Mouse (Mus musculus) hindbrain, embryonic 14.5 days (tissue): ENCODE data around the gene Palb2. TPM values are rescaled to one million over a fixed set of nuclear protein-coding genes. Genes with fewer than 3 reads are reported as not detected.

Source experiments
- ATAC-seq: fragments of 200-750 bp; cut with Nextera tagmentation; 2 replicates; pipeline ENCODE4 v1.8.0; 2017; ENCODE audit warnings: moderate number of reproducible peaks, mild to moderate bottlenecking, moderate TSS enrichment, moderate library complexity; ENCODE audit not compliant: low FRiP score
- DNase-seq: peaks from one replicate; pipeline ENCODE4 v3.0.0-alpha.2; 2015; ENCODE audit warnings: low spot score
- H3K27ac ChIP-seq: fragments of 300-500 bp; sonication (generic); 2 replicates; pipeline ENCODE4 v1.5.1; 2014; ENCODE audit warnings: mild to moderate bottlenecking, moderate library complexity
- H3K27me3 ChIP-seq: fragments of 300-500 bp; sonication (generic); 2 replicates; pipeline ENCODE4 v1.6.1; 2014; ENCODE audit warnings: mild to moderate bottlenecking, low read length, mixed read lengths; ENCODE audit not compliant: control insufficient read depth, insufficient read depth
- H3K36me3 ChIP-seq: fragments of 300-500 bp; sonication (generic); replicated peaks from 2 replicates; pipeline ENCODE4 v1.6.1; 2014; ENCODE audit not compliant: control insufficient read depth, insufficient read depth
- H3K4me1 ChIP-seq: fragments of 300-500 bp; sonication (generic); replicated peaks from 2 replicates; pipeline ENCODE4 v1.6.1; 2014; ENCODE audit warnings: antibody characterized with exemption, low read length, mixed read lengths; ENCODE audit not compliant: control insufficient read depth, insufficient read depth
- H3K4me2 ChIP-seq: fragments of 300-500 bp; sonication (generic); replicated peaks from 2 replicates; pipeline ENCODE4 v1.6.1; 2014; ENCODE audit warnings: mild to moderate bottlenecking, moderate library complexity
- H3K4me3 ChIP-seq: fragments of 300-500 bp; sonication (generic); replicated peaks from 2 replicates; pipeline ENCODE4 v1.5.1; 2014; ENCODE audit warnings: mild to moderate bottlenecking, low read length
- H3K9ac ChIP-seq: fragments of 300-500 bp; sonication (generic); 2 replicates; pipeline ENCODE4 v1.6.1; 2014
- H3K9me3 ChIP-seq: fragments of 300-500 bp; sonication (generic); 2 replicates; pipeline ENCODE4 v1.6.1; 2016; ENCODE audit warnings: low read length; ENCODE audit not compliant: control insufficient read depth
- WGBS: fragments of 180-500 bp; shearing (Covaris S2); extraction: QIAGEN DNeasy Blood & Tissue Kit; methylation state at CpG from one replicate; pipeline ENCODE4 v1.1.7; 2014; 5-methylcytosine and 5-hydroxymethylcytosine counted together
- polyA plus RNA-seq: library from polyadenylated mRNA; unstranded; fragments of >200 nt; fragmentation: Nextera tagmentation; extraction: Ambion mirVana; gene quantifications from 2 replicates; pipeline ENCODE4 v1.2.1, GENCODE M21; 2014

Gene Palb2
- polyA plus RNA-seq, result 5.1 and 5.3 TPM in 2 replicates

GRCm38 (mm10) chr7:122132497-122133337 lies at the start of gene Palb2, which contains the start of gene Dctn5:
Gene Palb2, minus strand, starts transcription at chr7:122132985.
Gene Dctn5, plus strand, starts transcription at chr7:122133041.
- WGBS, result 0% methylated on average over 54 of the region's 54 CpGs
- peak within 1 kb of the TSS; percentile 85 for H3K4me2 ChIP-seq
- H3K36me3 ChIP-seq, result peaks cover 43% of the 10 kb centered on the region
- no peaks in the 10 kb centered on the region for H3K9me3 ChIP-seq
- ATAC-seq (peak; percentile 96), DNase-seq (peak; percentile 99)
- H3K4me3 ChIP-seq, result peak within 1 kb of the TSS; percentile 73
- peaks cover 6% of the 10 kb centered on the region for H3K4me1 ChIP-seq
- peak within 1 kb of the TSS; percentile 53; the same call in 1 of the 2 replicates for H3K27ac ChIP-seq
- peak within 1 kb of the TSS; percentile 87 for H3K9ac ChIP-seq
- no peaks in the 10 kb centered on the region for H3K27me3 ChIP-seq

GRCm38 (mm10) chr7:122180720-122181119 lies 47.9 kb upstream of the Palb2 start:
- H3K36me3 ChIP-seq, result no peaks in the 10 kb centered on the region
- no peaks in the 10 kb centered on the region for H3K4me1 ChIP-seq
- H3K4me2 ChIP-seq, result no peak overlapping the region
- no peak overlapping the region for H3K27ac ChIP-seq
- 92% methylated on average over 7 of the region's 7 CpGs for WGBS
- DNase-seq (no peak), ATAC-seq (no peak)
- no peaks in the 10 kb centered on the region for H3K9me3 ChIP-seq
- H3K9ac ChIP-seq, result no peak overlapping the region
- no peak overlapping the region for H3K4me3 ChIP-seq
- H3K27me3 ChIP-seq, result no peaks in the 10 kb centered on the region

GRCm38 (mm10) chr7:122171613-122172012 lies 38.8 kb upstream of the Palb2 start:
- Histone ChIP-seq H3K36me3 (peaks cover 7% of the 10 kb centered on the region; the same call in 1 of the 2 replicates), H3K4me1 (no peaks in the 10 kb centered on the region), H3K9me3 (no peaks in the 10 kb centered on the region), H3K9ac (no peak overlapping the region), H3K4me2 (no peak overlapping the region), H3K4me3 (no peak overlapping the region), H3K27ac (no peak overlapping the region), H3K27me3 (no peaks in the 10 kb centered on the region)
- ATAC-seq (no peak), DNase-seq (no peak)
- WGBS, result 78% methylated on average over 10 of the region's 10 CpGs

- no peak overlapping the region for H3K9ac ChIP-seq
- H3K9me3 ChIP-seq, result no peaks in the 10 kb centered on the region
- ATAC-seq (no peak), DNase-seq (no peak)
- WGBS, result 80% methylated on average over 6 of the region's 6 CpGs
- H3K4me1 ChIP-seq, result no peaks in the 10 kb centered on the region
- H3K4me2 ChIP-seq, result no peak overlapping the region
- H3K4me3 ChIP-seq, result no peak overlapping the region
- peaks cover 7% of the 10 kb centered on the region; the same call in 1 of the 2 replicates for H3K36me3 ChIP-seq
- H3K27ac ChIP-seq, result no peak overlapping the region
- H3K27me3 ChIP-seq, result no peaks in the 10 kb centered on the region
Observed at GRCm38 (mm10) chr7:122170705-122171104, 37.9 kb upstream of the Palb2 start.

GRCm38 (mm10) chr7:122167203-122167602 lies 34.4 kb upstream of the Palb2 start:
- Histone ChIP-seq H3K9me3 (no peaks in the 10 kb centered on the region), H3K4me1 (no peaks in the 10 kb centered on the region), H3K4me3 (no peak overlapping the region), H3K4me2 (no peak overlapping the region), H3K27ac (no peak overlapping the region), H3K27me3 (no peaks in the 10 kb centered on the region), H3K9ac (no peak overlapping the region), H3K36me3 (peaks cover 20% of the 10 kb centered on the region)
- 95% methylated on average over 7 of the region's 7 CpGs for WGBS
- DNase-seq, result no peak
- ATAC-seq, result no peak

- Histone ChIP-seq H3K9ac (no peak overlapping the region), H3K27ac (no peak overlapping the region), H3K9me3 (no peaks in the 10 kb centered on the region), H3K4me2 (no peak overlapping the region), H3K36me3 (peaks cover 23% of the 10 kb centered on the region), H3K27me3 (no peaks in the 10 kb centered on the region), H3K4me1 (peaks cover 7% of the 10 kb centered on the region), H3K4me3 (no peak overlapping the region)
- ATAC-seq (no peak), DNase-seq (no peak)
- WGBS, result 91% methylated on average over 7 of the region's 8 CpGs
Observed at GRCm38 (mm10) chr7:122163766-122164165, 31.0 kb upstream of the Palb2 start.

GRCm38 (mm10) chr7:122160037-122160436 lies 27.3 kb upstream of the Palb2 start:
- no peak for DNase-seq
- Histone ChIP-seq H3K4me2 (peak overlapping the region; percentile 96), H3K36me3 (peaks cover 16% of the 10 kb centered on the region), H3K9me3 (no peaks in the 10 kb centered on the region), H3K27ac (no peak overlapping the region), H3K4me1 (peaks cover 15% of the 10 kb centered on the region), H3K9ac (peak overlapping the region; percentile 76; the same call in 1 of the 2 replicates), H3K4me3 (peak overlapping the region; percentile 69), H3K27me3 (no peaks in the 10 kb centered on the region)
- ATAC-seq, result no peak
- under 1% methylated on average over 12 of the region's 12 CpGs for WGBS

GRCm38 (mm10) chr7:122158915-122159902 lies 26.4 kb upstream of the Palb2 start, which contains the start of gene Plk1:
Gene Plk1, plus strand, starts transcription at chr7:122159439.
- H3K9me3 ChIP-seq, result no peaks in the 10 kb centered on the region
- H3K36me3 ChIP-seq, result peaks cover 11% of the 10 kb centered on the region
- WGBS, result under 1% methylated on average over 63 of the region's 63 CpGs
- peaks cover 15% of the 10 kb centered on the region for H3K4me1 ChIP-seq
- peak within 1 kb of the TSS; percentile 57 for H3K27ac ChIP-seq
- no peaks in the 10 kb centered on the region for H3K27me3 ChIP-seq
- peak within 1 kb of the TSS; percentile 96 for H3K4me2 ChIP-seq
- ATAC-seq (peak; percentile 92), DNase-seq (peak; percentile 90)
- H3K4me3 ChIP-seq, result peak within 1 kb of the TSS; percentile 69
- peak within 1 kb of the TSS; percentile 76 for H3K9ac ChIP-seq

- Histone ChIP-seq H3K27me3 (no peaks in the 10 kb centered on the region), H3K4me2 (peak overlapping the region; percentile 96), H3K4me3 (peak overlapping the region; percentile 69), H3K27ac (peak overlapping the region; percentile 57), H3K9ac (peak overlapping the region; percentile 76), H3K36me3 (peaks cover 11% of the 10 kb centered on the region), H3K4me1 (peaks cover 15% of the 10 kb centered on the region), H3K9me3 (no peaks in the 10 kb centered on the region)
- WGBS, result 8% methylated on average over 13 of the region's 13 CpGs
- no peak for DNase-seq
- ATAC-seq, result no peak
Observed at GRCm38 (mm10) chr7:122158488-122158887, 25.7 kb upstream of the Palb2 start.
